Mouse (Mus musculus) liver, embryonic 14.5 days (tissue): ENCODE data around the gene Apbb2.

Source experiments
- CTCF ChIP-seq: IDR thresholded peaks from 2 replicates; pipeline ENCODE4 v1.5.1; 2016; ENCODE audit warnings: antibody characterized with exemption, low read depth, control low read depth
- EP300 ChIP-seq: IDR thresholded peaks from 2 replicates; pipeline ENCODE4 v1.6.1; 2016; ENCODE audit warnings: antibody characterized with exemption, low read depth

DNA sequence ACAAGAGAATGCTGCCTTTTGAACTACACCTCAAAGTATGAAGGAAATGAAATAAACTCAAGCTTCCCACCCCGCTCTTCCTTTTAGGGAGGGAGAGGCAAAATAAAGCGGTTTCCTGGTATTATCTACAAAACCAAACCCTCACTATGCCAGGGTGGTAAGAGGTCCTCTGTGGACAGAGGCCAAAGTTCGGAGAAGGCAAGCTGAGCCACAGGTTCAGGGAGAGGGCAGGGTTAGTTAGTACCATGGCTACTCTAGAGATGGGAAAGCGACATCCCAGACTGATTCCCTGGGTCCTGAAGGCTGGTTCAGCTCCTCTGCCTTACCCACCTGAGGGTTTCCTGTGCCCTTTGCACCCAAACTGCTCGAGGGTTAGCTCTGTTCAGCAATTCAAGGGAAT lies 159.7 kb downstream of the Apbb2 start:
- TF ChIP-seq CTCF, result no peak
- TF ChIP-seq EP300, result no peak
